Mouse (Mus musculus): ENCODE data around the gene Pex5l.

Pex5l gene

DNA sequence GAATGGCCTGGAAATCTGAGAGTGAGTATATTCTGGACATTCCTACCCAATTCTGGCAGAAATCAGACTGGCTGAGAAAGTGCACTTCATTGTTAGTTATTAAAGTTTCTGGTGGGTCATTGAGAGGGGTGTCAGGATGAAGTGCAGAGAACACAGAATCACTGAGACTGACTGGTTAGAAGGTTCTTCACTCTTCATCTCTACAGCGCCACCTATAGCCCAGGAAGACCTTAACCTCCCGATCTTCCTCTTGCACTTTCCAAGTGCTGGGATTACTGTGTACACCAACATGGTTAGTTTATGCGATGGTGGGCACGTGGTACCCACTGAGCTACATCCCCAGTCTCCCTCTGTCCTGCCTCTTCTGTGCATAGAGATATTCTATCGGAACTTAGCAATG is 195.6 kb downstream of the Pex5l start:
- DNase-seq (ENCODE audit: low spot score): no peak

DNA sequence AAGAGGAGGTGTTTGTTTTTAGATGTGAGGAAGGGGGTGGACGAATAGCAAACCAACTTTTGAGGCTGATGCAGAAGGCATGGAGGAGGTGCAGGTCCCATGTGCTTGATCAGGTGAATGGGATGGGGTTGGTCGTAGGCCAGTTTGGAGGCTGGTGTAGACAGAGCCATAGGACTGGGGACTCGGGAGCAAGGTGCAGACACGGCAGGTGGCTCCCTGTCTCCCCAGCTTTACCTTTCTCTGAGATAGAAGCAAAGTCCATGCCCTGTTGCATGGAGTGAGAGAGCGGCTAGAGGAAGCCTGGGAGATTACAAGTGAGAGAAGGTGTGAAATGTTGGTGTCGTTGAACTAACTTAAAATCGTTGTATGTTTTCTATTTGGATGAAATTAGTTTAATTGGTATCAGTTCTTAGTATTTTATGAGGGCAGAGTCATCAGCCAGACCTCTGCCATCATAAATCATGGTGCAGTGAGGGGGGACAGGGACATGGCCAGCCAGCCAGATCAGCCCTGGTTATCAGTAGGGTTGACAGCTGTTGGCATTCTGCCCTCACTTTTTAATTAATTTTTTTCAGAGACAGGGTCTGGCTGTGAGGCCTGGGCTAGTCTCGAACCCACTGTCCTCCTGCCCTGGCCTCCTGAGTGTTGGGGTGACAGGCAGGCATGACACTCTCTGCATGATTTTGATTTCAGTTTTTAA is 203.1 kb downstream of the Pex5l start:
- no peak for DNase-seq (ENCODE audit: low spot score)

DNA sequence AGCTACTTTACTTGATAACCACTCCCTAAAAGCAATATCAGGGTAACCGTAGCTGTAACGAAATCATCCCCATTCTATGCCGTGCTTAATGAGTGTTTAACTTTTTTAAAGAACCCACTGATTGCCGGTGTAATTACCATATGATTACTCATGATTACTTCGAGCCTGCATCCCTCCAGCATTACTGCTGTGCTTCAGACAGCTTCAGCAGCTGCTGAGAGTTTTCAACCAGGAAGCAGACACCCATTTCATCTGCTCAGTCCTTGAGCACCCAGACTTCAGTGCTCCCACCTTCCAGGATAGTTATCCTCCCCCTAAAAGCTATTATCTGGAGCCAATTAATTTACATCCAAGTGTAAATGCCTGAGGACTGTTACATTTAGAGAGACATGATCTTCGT is 218.9 kb downstream of the Pex5l start:
- no peak for DNase-seq (ENCODE audit: low spot score)

DNA sequence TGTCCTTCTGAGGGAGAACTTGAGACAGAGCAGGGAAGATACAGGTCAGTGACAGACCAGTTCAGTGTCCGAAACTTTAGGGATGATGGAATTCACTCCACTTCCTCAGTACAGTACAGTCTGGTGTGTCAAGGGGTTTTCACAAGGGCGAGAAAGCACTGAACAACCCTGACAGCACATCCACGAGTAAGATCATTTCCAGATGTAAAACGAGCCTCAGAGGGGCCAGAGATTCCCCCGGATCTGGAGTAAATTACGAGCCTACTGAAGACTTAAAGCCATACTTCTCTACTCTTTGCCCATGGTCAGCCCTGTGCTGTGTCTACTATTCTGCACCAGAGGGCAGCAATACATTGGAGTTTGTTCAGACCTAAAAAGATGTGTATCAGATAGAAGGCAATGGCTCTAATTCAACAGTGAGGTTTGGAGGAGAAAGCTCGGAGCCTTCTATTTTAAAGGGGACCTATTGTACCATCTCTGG is 232.9 kb downstream of the Pex5l start:
- DNase-seq (ENCODE audit: low spot score): peak; percentile 57

DNA sequence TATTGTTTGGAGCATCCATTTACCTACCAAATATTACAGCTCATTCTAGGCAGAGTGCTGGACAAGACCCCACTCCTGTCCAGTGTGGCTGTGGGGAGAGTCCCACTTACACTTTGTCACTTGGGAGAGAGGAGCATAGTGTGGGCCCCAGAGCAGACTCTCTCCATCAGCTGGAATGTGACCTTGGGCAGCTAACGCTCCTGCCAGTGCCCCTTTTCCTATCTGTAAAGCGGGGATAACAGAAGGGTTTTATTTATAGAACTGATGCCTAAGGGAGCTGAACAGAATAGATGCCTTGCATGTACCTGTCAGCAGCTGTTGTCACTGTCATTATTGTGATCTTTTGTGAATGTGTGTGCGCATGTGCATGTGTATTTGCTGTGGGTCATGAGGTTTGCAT is 234.6 kb downstream of the Pex5l start:
- no peak for DNase-seq (ENCODE audit: low spot score)

DNA sequence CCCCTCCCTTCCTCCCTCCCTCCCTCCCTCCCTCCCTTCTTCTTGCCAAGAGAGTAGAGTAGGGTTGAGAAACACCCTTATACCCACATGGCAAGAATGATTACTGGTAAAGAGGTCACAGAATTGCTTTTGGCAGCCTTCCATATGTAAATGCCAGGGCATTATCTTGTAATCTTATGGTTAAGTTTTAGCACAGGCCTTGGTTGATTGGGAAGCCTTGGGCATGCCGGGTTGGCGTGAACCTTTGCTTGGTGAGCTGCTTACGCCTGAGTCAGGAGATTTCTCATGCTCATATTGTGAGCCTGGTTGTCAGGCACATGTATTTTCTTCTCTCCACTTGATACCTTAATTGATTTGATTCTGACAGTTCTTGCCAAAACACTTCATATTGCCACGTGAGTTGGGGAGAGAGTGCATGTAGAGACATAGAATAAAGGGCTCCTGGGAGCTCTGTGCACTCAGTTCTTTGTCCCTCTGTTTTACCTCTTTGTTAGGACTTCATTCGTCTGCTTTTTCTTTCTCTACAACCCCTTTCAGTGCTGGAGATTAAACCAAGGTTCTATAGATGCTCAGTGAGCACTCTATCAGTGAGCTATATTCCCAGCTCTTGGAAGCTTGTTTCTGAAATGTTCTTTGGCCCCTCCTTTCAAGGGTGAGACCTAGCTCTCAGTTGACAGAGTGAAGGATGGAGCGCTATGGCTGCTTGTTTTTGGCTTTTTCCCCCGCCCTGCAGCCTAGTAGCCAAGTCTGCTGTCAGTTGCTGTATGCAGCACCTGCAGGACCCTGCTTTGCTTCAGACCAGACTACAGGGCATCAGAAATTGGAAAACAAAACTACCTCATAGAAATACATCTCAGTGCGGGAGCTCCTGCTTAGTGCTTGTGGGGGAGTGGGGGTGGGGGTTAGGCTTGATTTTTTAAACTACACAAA is 236.9 kb downstream of the Pex5l start:
- no peak for DNase-seq (ENCODE audit: low spot score)

DNA sequence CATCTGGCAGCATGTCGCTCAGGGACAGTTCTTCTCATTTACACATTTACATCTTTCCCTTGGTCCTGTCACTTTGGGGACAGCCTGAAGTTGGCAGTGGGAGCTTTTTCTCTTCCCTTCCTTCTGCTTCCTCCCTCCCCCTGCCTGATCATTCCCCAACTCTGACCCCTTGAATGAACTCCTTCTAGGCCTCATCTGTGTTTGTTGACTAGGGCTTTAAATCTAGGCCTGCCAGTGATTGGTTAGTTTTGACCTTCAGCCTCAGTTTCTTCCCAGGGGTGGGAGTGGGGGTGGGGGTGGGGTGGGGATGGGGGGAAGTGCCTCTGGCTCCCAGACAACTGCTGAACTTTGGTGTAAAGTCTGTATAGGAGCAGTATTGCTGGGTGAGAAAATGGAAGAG is 238.4 kb downstream of the Pex5l start:
- DNase-seq (ENCODE audit: low spot score): no peak

DNA sequence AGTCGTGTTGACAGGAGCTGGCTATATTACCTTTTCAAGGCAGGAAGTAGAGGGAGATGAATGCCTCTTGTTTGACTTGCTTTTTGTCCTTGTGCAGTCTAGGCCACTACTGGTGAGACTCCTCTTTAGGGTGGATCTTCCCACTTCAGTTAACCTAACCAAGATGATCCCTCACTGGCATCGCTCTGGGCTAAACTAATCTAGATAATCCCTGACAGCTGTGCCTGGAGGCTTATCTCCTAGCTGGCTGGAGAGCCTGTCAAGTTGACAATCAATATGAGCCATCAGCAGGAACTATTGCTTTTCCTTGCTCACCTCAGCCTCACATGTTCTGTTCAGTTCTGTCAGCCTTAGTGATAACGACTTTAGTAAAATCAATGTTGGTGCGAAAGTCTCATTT is 239.6 kb downstream of the Pex5l start:
- no peak for DNase-seq (ENCODE audit: low spot score)
